Mouse (Mus musculus): ENCODE data around the gene Gk. TPM values are rescaled to one million over a fixed set of nuclear protein-coding genes. Genes with fewer than 3 reads are reported as not detected.

Gene Gk
- total and polyA plus RNA-seq, 3 experiments, result 6.6 to 26.7 (median 23.9) TPM

DNA sequence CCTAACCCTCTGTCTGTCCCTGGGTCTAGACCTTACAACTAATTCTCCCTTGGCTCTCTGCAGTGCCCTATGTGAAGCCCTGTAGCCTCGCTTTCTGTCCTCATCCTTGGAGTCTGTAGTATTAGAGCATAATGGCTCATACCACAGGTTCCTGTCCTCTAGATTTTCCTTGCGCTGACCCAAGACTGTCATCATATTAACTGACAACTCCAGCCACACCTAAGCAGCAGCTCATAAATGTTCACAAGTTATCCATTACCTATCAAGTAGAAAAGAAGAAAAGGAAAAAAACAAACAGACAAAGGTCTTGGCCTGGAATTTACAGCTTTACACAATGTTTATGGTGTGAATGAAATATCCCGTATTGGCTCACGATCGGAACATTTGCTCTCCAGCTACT lies 43.4 kb downstream of the Gk start:
- intact Hi-C loops (cut with DNase I), result no loop called here
- Histone ChIP-seq H3K27ac (no peak overlapping the region), H3K4me1 (ENCODE audit: control insufficient read depth, insufficient read depth, low read length) (no peaks in the 10 kb centered on the region), H3K36me3 (ENCODE audit: control insufficient read depth, insufficient read depth, low read length) (no peaks in the 10 kb centered on the region), H3K4me3 (no peak overlapping the region), H3K27me3 (ENCODE audit: control insufficient read depth, insufficient read depth, low read length) (no peaks in the 10 kb centered on the region), H3K79me2 (replicated peaks; ENCODE audit: control insufficient read depth, insufficient read depth, low read length) (no peaks in the 10 kb centered on the region), H3K9ac (ENCODE audit: low read depth, low read length) (no peak overlapping the region)
- WGBS, result 98% methylated on average over 5 of the region's 5 CpGs
- TF ChIP-seq CTCF (IDR thresholded peaks at IDR 0.05), result no peak
- no peak for TF ChIP-seq POLR2A (IDR thresholded peaks at IDR 0.05; ENCODE audit: insufficient read depth, low read depth, low read length)
- TF ChIP-seq EP300 (IDR thresholded peaks at IDR 0.05; ENCODE audit: insufficient read depth, low read depth, low read length), result no peak
- DNase-seq, result no peak

DNA sequence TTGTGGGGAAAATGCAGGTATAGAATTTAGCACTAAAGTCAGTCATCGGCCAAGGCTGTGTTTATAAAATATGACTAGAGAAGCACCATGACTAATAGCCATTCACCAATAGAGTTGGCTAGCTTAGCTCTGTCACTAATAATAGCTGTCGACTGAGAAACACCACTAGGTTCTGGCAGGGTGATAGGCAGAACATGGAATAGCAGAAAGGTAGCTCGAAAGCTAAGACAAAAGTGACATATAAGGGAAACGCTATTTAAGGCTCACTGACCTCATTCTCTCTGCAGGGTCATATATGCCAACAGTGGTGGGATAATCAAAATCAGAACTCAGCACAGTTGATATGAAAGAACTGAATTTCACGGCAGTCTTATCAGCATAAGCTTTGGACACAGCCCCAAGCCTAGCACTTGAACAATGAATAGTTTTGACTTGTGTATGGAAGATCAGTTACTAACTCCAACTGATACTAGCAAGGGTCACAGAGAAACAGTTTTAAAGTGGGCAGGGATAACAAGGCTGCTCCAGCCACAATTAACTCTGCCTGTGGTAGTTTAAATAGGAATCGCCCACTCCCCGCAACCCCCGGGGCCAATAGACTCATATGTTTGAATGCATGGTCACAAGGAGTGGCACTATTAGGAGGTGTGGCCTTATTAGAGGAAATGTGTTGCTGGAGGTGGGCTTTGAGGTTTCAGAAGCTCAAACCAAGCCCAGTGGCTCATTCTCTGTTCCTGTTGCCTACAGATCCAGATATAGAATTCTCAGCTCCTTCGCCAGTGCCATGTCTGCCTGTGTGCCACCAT lies 45.3 kb downstream of the Gk start:
- Histone ChIP-seq H3K36me3 (ENCODE audit: control insufficient read depth, insufficient read depth, low read length) (no peaks in the 10 kb centered on the region), H3K4me3 (no peak overlapping the region), H3K4me1 (ENCODE audit: control insufficient read depth, insufficient read depth, low read length) (no peaks in the 10 kb centered on the region), H3K79me2 (replicated peaks; ENCODE audit: control insufficient read depth, insufficient read depth, low read length) (no peaks in the 10 kb centered on the region), H3K27ac (peak overlapping the region; percentile 44), H3K9ac (ENCODE audit: low read depth, low read length) (no peak overlapping the region), H3K27me3 (ENCODE audit: control insufficient read depth, insufficient read depth, low read length) (no peaks in the 10 kb centered on the region)
- WGBS, result 62% methylated on average over 9 of the region's 9 CpGs
- DNase-seq, result no peak
- intact Hi-C loops (cut with DNase I), result no loop called here
- no peak for TF ChIP-seq CTCF (IDR thresholded peaks at IDR 0.05)
- TF ChIP-seq POLR2A (IDR thresholded peaks at IDR 0.05; ENCODE audit: insufficient read depth, low read depth, low read length), result no peak
- TF ChIP-seq EP300 (IDR thresholded peaks at IDR 0.05; ENCODE audit: insufficient read depth, low read depth, low read length), result no peak

DNA sequence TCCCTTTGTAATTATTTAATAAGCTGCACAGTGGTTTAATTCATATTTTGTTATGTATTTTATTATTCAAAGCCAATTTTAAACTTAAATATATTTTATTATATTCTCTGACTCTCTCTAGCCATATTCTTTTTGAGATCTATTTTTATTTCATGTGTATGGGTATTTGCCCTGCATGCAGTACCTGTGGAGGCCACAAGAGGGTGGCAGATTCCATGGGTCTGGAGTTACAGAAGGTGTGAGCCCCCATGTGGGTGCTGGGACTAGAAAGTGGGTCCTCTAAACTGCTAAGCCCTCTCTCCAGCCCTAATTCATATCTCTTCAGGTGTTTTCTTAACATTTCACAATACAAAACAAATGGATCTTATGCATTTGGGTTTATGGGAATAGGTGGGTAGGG lies 55.4 kb downstream of the Gk start:
- Histone ChIP-seq H3K9ac (ENCODE audit: low read depth, low read length) (no peak overlapping the region), H3K27ac (no peak overlapping the region), H3K79me2 (replicated peaks; ENCODE audit: control insufficient read depth, insufficient read depth, low read length) (no peaks in the 10 kb centered on the region), H3K4me3 (no peak overlapping the region), H3K4me1 (ENCODE audit: control insufficient read depth, insufficient read depth, low read length) (no peaks in the 10 kb centered on the region), H3K27me3 (ENCODE audit: control insufficient read depth, insufficient read depth, low read length) (no peaks in the 10 kb centered on the region), H3K36me3 (ENCODE audit: control insufficient read depth, insufficient read depth, low read length) (no peaks in the 10 kb centered on the region)
- TF ChIP-seq CTCF (IDR thresholded peaks at IDR 0.05), result peak; percentile 80
- TF ChIP-seq EP300 (IDR thresholded peaks at IDR 0.05; ENCODE audit: insufficient read depth, low read depth, low read length), result no peak
- no peak for TF ChIP-seq POLR2A (IDR thresholded peaks at IDR 0.05; ENCODE audit: insufficient read depth, low read depth, low read length)
- peak in 1 of 2 experiments; percentile 31 for DNase-seq
- intact Hi-C loops (cut with DNase I), result no loop called here

DNA sequence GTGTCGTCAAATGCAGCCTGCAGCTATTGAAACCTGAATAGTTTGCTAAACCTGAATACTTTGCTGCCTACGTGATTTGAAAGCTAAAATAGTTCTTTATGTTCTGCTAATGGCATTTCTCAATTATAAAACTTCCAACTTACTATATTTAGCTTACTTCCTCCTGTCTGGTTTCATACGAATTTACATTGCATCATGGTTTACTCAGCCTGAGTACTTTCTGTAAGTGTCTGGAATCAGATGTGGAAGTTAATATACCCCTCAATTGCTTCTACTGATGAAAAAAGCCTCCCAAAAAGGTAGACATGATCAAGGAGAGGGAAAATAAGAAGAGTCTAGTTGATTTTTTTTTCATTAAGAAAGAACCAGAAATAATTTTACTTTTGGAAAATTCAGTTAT lies 66.2 kb downstream of the Gk start:
- no peak for TF ChIP-seq POLR2A (IDR thresholded peaks at IDR 0.05; ENCODE audit: insufficient read depth, low read depth, low read length)
- no peak for TF ChIP-seq CTCF (IDR thresholded peaks at IDR 0.05)
- TF ChIP-seq EP300 (IDR thresholded peaks at IDR 0.05; ENCODE audit: insufficient read depth, low read depth, low read length), result no peak

DNA sequence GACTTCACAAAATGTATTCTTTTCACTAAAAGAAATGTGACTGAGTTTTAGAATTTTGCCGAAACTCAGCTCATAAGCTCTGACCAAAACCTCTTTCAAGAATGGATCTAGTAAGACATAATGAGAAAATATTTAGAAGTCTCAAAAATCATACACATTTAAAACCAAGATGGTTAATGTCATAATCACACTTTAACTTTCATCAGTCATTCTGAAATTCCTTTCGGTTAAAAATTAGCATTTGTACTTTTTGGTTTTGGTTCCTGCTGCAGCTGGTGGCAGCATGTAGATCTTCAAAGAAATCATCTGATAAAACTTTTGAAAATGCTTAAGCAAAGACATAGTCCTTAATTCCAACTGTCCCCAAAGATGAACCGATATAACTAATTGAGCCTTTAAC lies 70.9 kb downstream of the Gk start:
- intact Hi-C loops (cut with DNase I), result loop anchor here (10.0 kb wide), 1 partner anchor 61 kb away; no protein-coding TSS in a partner anchor
- no peak overlapping the region for H3K4me3 ChIP-seq
- no peak for DNase-seq
- no peak overlapping the region for H3K27ac ChIP-seq
- WGBS, result 92% methylated on average over 3 of the region's 3 CpGs
- no peak overlapping the region for H3K9ac ChIP-seq (ENCODE audit: low read depth, low read length)
- no peaks in the 10 kb centered on the region for H3K4me1 ChIP-seq (ENCODE audit: control insufficient read depth, insufficient read depth, low read length)
- H3K79me2 ChIP-seq (replicated peaks; ENCODE audit: control insufficient read depth, insufficient read depth, low read length), result no peaks in the 10 kb centered on the region
- TF ChIP-seq CTCF (IDR thresholded peaks at IDR 0.05), result no peak
- no peak for TF ChIP-seq EP300 (IDR thresholded peaks at IDR 0.05; ENCODE audit: insufficient read depth, low read depth, low read length)
- no peak for TF ChIP-seq POLR2A (IDR thresholded peaks at IDR 0.05; ENCODE audit: insufficient read depth, low read depth, low read length)
- no peaks in the 10 kb centered on the region for H3K27me3 ChIP-seq (ENCODE audit: control insufficient read depth, insufficient read depth, low read length)
- H3K36me3 ChIP-seq (ENCODE audit: control insufficient read depth, insufficient read depth, low read length), result no peaks in the 10 kb centered on the region

More for the DNA sequence above, 66.2 kb downstream of the Gk start:
- Histone ChIP-seq H3K9ac (ENCODE audit: low read depth, low read length) (no peak overlapping the region), H3K36me3 (ENCODE audit: control insufficient read depth, insufficient read depth, low read length) (no peaks in the 10 kb centered on the region), H3K79me2 (replicated peaks; ENCODE audit: control insufficient read depth, insufficient read depth, low read length) (no peaks in the 10 kb centered on the region), H3K27ac (no peak overlapping the region), H3K27me3 (ENCODE audit: control insufficient read depth, insufficient read depth, low read length) (no peaks in the 10 kb centered on the region), H3K4me1 (ENCODE audit: control insufficient read depth, insufficient read depth, low read length) (no peaks in the 10 kb centered on the region), H3K4me3 (no peak overlapping the region)
- 63% methylated on average over 3 of the region's 3 CpGs for WGBS
- DNase-seq, result no peak
- intact Hi-C loops (cut with DNase I), result no loop called here

DNA sequence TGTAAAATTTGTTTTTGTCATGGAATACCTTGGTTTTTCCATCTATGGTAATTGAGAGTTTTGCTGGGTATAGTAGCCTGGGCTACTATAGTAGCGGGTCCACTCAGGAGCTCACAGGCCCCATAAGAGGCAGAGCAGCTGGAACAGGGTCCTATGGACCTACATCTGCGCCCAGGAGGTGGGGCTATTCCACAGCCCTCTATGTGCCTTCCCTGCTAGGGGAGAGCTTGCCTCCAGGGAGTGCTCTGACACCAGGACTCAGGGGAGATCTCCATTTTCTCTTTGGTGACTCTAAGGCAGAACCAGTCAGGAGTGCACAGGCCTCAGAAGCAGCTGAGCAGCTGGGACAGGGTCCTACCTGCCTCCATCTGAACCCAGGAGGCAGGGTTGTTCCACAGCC lies 92.9 kb downstream of the Gk start:
- Histone ChIP-seq H3K79me2 (replicated peaks; ENCODE audit: control insufficient read depth, insufficient read depth, low read length) (no peaks in the 10 kb centered on the region), H3K9ac (ENCODE audit: low read depth, low read length) (no peak overlapping the region), H3K36me3 (ENCODE audit: control insufficient read depth, insufficient read depth, low read length) (no peaks in the 10 kb centered on the region), H3K27me3 (ENCODE audit: control insufficient read depth, insufficient read depth, low read length) (no peaks in the 10 kb centered on the region), H3K27ac (no peak overlapping the region), H3K4me1 (ENCODE audit: control insufficient read depth, insufficient read depth, low read length) (no peaks in the 10 kb centered on the region), H3K4me3 (no peak overlapping the region)
- TF ChIP-seq CTCF (IDR thresholded peaks at IDR 0.05), result no peak
- no peak for TF ChIP-seq POLR2A (IDR thresholded peaks at IDR 0.05; ENCODE audit: insufficient read depth, low read depth, low read length)
- no peak for TF ChIP-seq EP300 (IDR thresholded peaks at IDR 0.05; ENCODE audit: insufficient read depth, low read depth, low read length)
- intact Hi-C loops (cut with DNase I), result no loop called here
- DNase-seq, result no peak
- 68% methylated on average over 2 of the region's 2 CpGs for WGBS

Data from heart, adult 2 months (tissue).